Mouse (Mus musculus) lung, postnatal 36 days (tissue): ENCODE data around the gene Slc38a4.

Source experiments
- DNase-seq: peaks from one replicate; pipeline ENCODE4 v3.0.0; 2022; ENCODE audit warnings: mixed read lengths

Slc38a4 gene

DNA sequence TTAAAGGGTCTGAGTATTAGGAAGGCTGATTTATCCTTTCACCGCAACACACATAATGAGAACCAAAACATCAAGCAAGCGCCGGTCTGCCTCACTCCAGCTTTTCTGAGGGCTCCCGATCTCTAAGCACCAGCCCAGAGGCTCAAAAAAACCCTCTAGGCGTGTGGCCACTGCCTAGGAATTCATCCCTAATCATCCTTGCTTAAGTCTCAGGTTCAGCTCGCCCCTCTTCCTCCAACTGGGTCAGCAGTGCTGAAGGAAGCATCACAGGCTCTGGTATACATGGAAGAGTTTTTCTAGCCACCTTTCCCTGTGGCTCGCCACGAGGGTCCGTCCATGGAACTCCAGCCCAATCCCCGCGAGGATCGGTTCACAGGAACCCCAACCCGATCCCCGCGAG lies 1.6 kb downstream of the Slc38a4 start:
- DNase-seq = no peak

- no peak for DNase-seq
Observed at GRCm38 (mm10) chr15:97050436-97050835, 5.3 kb downstream of the Slc38a4 start.

GRCm38 (mm10) chr15:97050011-97050410 lies 5.7 kb downstream of the Slc38a4 start:
- no peak for DNase-seq

DNA sequence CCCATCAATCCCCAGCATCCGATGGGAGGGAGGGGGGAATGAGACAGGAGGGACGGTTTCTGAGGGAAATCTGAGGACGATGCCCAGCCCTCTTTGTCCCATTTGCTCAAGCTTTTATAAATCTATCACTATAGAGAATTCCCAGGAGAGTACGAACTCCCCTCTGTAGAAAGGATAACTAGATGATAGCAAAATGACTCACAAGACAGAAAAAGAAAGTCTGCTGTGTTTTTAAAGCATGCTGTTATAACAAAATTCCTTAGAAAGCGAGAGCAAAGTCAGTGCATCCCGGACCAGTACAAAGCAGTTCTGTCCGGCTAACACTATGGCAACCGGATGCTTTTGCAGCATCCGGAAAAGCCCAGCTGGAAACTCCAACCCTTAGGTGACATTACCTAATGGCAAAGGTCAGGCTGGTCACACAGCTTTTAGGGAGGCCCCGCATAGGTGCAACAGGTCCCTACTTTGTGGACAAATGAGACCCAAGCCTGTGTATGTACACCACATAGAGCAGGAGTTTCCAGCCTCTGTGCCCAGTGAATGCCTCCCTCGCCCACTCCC lies 6.4 kb downstream of the Slc38a4 start:
- DNase-seq = no peak

- no peak for DNase-seq
Observed at GRCm38 (mm10) chr15:97048267-97048666, 7.5 kb downstream of the Slc38a4 start.

GRCm38 (mm10) chr15:97043921-97044320 lies 11.8 kb downstream of the Slc38a4 start:
- DNase-seq = no peak

DNA sequence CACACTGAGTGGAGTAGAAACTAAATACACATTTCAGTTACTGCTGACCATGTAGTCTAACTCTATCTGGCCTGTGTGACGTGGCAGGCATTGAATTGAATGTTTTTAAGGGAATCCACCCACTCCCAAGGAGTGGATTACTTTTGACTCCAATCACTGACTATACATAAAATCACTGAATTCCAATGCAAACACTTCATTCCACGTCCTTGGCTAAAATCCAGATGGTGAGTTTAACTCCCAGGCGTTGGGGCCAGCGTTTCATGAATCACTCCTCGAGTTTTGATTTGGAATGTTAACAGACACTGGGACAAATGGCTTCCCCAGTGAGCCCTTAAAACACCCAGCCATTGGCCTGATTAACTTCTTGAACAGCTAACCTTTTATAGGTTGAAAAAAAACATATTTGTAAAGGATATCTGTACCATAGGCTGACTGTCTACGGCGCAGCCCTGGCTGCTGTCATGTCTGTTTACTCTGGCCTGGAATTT lies 13.7 kb downstream of the Slc38a4 start:
- no peak for DNase-seq

GRCm38 (mm10) chr15:97041182-97041581 lies 14.6 kb downstream of the Slc38a4 start:
- DNase-seq = no peak

GRCm38 (mm10) chr15:97037710-97038109 lies 18.0 kb downstream of the Slc38a4 start:
- no peak for DNase-seq

DNA sequence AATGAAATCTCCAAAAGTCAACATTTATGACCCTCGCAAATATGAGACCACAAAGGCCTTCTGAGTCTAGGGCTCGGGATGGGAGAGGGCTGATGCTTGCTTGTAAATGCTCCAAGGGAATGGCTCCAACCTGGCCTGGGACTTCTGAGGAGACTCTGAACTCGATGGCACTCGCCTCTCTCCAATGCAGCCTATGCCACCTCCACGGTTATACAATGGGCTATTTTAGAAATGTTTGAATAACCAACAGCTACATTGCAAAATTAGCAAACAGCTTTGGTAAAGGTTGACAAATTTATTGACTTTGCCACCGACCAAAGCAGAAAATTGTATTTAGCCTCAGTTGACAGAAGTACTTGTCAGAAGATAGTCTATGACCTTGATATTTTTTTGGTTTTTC lies 19.9 kb downstream of the Slc38a4 start:
- DNase-seq = peak; percentile 25

- DNase-seq = no peak
Observed at GRCm38 (mm10) chr15:97033485-97033991, 22.2 kb downstream of the Slc38a4 start.

- no peak for DNase-seq
Observed at GRCm38 (mm10) chr15:97031886-97032285, 23.9 kb downstream of the Slc38a4 start.

GRCm38 (mm10) chr15:97030984-97031492 lies 24.7 kb downstream of the Slc38a4 start:
- DNase-seq = no peak

- no peak for DNase-seq
Observed at GRCm38 (mm10) chr15:97030136-97030535, 25.6 kb downstream of the Slc38a4 start.

GRCm38 (mm10) chr15:97029064-97029791 lies 26.5 kb downstream of the Slc38a4 start:
- no peak for DNase-seq

DNA sequence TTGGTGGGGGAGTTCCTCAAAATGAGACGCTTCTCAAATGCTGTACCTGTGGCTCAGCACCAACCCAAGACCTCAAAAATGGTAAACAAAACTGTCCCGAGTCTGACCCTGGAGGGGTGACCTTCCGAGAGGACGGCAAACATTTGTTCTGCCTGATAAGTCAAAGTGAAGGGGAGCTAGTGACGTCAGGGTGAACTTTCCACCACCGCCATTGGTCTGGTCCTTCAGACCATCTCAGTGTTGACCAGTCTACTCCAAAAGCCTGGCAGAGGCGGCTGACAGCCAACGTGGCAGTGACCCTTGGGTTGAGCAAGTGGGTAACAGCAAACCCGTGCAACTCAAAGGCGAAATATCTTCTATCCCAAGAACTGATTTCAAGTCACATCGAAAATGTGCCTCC lies 27.1 kb downstream of the Slc38a4 start:
- peak; percentile 83 for DNase-seq

GRCm38 (mm10) chr15:97028046-97028634 lies 27.6 kb downstream of the Slc38a4 start:
- no peak for DNase-seq

GRCm38 (mm10) chr15:97026670-97027069 lies 29.1 kb downstream of the Slc38a4 start:
- no peak for DNase-seq

DNA sequence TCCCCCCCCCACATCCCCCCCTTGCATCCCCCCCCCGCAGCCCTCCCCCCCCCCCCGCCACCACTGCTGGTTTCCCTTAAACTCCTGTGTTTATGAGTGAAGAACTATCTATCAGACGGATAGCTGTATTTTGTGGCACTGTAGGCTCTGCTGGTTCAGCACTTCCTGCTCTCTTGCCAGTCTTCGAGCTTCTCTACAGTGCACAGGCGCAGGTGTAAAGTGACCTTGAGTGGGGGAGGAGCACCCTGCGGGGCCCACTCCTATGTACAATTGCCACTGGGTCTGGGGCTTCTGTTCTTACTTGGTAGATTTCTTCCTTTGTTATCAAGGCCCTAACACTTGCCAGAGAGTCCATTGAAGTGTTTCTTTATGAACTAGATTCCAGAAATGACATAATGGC lies 33.0 kb downstream of the Slc38a4 start:
- no peak for DNase-seq

DNA sequence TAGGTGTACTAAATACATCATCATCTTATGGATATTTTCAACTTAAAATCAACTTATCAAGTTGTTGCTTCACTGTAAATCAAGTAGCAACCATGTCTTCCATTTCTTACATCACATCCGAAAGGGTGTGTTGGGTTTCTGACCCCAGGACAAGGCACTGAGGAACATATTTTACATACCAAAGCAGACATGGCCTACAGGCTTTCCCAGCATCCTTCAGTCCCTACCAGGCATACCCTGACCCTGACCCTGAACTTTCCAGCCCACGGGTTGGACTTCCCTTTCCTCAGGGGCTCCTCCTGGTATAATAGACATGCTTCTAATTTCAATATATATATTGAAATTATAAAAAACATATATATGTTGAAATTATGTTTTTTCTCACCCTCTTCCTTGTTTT lies 33.5 kb downstream of the Slc38a4 start:
- DNase-seq = no peak

DNA sequence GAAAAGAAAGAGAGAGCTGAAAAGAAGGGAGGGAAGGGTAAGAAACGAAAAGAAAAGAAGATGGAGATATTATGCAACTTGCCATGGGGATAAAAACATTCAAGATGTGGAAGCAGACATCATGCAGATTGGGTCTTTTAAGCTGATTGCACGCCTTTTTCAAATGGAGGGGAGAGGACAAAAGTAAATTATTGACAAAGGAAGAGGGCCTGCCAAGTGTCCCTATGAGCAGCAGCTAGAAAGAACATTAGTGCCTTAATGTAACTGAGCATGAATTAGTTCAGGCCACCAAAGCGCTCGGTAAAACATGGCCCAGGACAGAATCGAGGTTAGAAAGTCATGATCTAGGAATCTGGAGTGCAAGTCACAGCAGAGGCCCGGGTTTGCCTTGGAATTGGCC lies 35.5 kb downstream of the Slc38a4 start:
- no peak for DNase-seq

DNA sequence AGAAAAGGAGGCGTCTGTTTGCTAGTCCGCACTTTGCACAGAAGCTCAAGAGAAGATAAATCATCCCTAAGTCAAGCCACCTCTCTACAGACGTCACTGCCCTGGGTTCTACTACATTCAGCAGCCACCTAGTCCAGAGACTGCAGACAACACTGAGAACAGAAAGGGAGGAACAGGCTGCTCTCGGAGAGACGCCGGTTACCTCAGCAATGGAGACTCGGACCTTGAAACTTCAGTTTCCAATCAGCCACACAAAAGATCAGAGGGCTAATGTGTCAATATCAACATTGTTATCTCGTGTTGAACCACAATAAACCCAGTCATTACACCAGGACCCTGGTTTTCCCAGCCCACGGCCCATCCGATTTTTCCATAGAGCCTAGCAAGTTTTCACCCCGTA lies 36.4 kb downstream of the Slc38a4 start:
- DNase-seq = no peak

GRCm38 (mm10) chr15:97017195-97017594 lies 38.6 kb downstream of the Slc38a4 start:
- DNase-seq = no peak
